ENCODE assay signal across 10 mouse cellular contexts in the genomic region with DNA sequence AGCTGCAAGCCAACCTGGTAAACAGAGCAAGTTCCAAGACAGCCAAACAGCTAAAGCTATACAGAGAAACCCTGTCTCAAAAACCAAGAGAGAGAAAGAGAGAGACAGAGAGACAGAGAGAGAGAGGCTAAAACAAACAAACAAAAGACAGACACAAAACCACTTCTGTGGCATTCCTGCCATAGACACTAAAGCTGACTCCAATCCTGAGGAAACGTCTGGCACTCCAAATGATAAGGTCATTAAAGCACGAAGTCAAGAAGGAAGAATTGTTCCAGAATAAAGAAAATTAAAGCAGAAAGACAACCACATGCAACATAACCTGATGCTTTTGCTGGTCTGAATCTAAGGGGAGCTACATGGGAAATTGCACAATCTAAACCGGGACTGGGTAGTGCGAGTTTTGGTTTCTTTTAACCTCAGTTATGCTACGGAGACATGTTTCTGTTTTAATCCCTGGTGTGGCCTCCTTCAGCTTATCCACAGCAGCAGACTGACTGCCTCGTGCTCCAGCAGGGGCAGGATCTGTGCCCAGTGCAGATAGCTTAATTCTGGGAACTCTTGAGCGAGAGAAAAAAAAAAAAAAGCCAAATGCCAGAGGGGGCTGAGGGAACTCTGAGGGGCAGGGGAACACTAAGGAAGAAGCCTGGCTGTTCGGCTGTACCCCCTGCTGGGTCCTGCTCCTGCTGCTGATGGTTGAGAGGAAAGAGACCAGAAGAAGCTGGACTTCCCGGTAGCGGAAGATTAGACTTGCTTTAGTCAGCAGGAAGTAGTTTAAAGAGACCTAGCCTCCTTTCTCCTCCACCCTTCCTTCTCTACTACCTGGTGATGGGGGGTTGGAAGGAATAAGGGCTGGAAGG. TPM values are rescaled to one million over a fixed set of nuclear protein-coding genes. Genes with fewer than 3 reads are reported as not detected.
A peak's percentile ranks its signal among the peaks of the same experiment; 100 is the strongest.
DNase-seq lines count a peak whose midpoint lies in the region; ATAC-seq and TF ChIP-seq lines count a peak whose summit lies in the region.
"Had no signal": no experiment of that assay in that cellular context is flagged by ENCODE, and none has a peak within 500 bp of the region (broad histone marks: within the 10 kb centered on the region; RNA-seq: fewer than 3 reads in every experiment).

No protein-coding gene starts in this region.

- no peaks in the 10 kb centered on the region for H3K9me3 ChIP-seq in intestine, postnatal 0 days (ENCODE audit: control insufficient read depth)
- H3K9me3 ChIP-seq in intestine, embryonic 16.5 days (ENCODE audit: control insufficient read depth, low read length): no peaks in the 10 kb centered on the region
- H3K9me3 ChIP-seq in liver, embryonic 13.5 days (replicated peaks): no peaks in the 10 kb centered on the region
- H3K9me3 ChIP-seq in hindbrain, embryonic 12.5 days (replicated peaks): no peaks in the 10 kb centered on the region

- 63% methylated on average over 10 of the region's 10 CpGs for WGBS in intestine, postnatal 0 days
- 51% methylated on average over 10 of the region's 10 CpGs for WGBS in intestine, embryonic 16.5 days
- 4% methylated on average over 10 of the region's 10 CpGs for WGBS in liver, embryonic 13.5 days (ENCODE audit: insufficient replicate concordance)
- WGBS in hindbrain, embryonic 12.5 days: 47% methylated on average over 10 of the region's 10 CpGs

- H3K4me3 ChIP-seq in intestine, postnatal 0 days (ENCODE audit: low read depth, low read length): no peak overlapping the region
- no peak overlapping the region for H3K4me3 ChIP-seq in intestine, embryonic 16.5 days (ENCODE audit: low read length)
- H3K4me3 ChIP-seq in liver, embryonic 13.5 days (replicated peaks): peak overlapping the region; percentile 47
- no peak overlapping the region for H3K4me3 ChIP-seq in hindbrain, embryonic 12.5 days

- H3K4me1 ChIP-seq in intestine, postnatal 0 days (replicated peaks; ENCODE audit: control insufficient read depth, insufficient read depth, low read length): no peaks in the 10 kb centered on the region
- H3K4me1 ChIP-seq in intestine, embryonic 16.5 days (ENCODE audit: control insufficient read depth, insufficient read depth, low read length): no peaks in the 10 kb centered on the region
- peaks cover 49% of the 10 kb centered on the region for H3K4me1 ChIP-seq in liver, embryonic 13.5 days (replicated peaks)
- 0 out of 2 replicates have a peak, but pooled peaks cover 3% of the 10 kb centered on the region for H3K4me1 ChIP-seq in hindbrain, embryonic 12.5 days

- peak overlapping the region; percentile 22; the same call in 1 of the 2 replicates for H3K27ac ChIP-seq in intestine, postnatal 0 days (ENCODE audit: low read depth, low read length)
- no peak overlapping the region for H3K27ac ChIP-seq in intestine, embryonic 16.5 days (ENCODE audit: low read length)
- H3K27ac ChIP-seq in liver, embryonic 13.5 days: peak overlapping the region; percentile 94
- no peak overlapping the region for H3K27ac ChIP-seq in hindbrain, embryonic 12.5 days

- ATAC-seq in intestine, postnatal 0 days: no peak
- ATAC-seq in intestine, embryonic 16.5 days: no peak
- ATAC-seq in granulocyte monocyte progenitor cell, adult 5-6 weeks (replicated peaks; ENCODE audit: poor library complexity, severe bottlenecking): peak; percentile 84
- peak; percentile 96 for ATAC-seq in liver, embryonic 13.5 days (ENCODE audit: low read depth)
- no peak for ATAC-seq in hindbrain, embryonic 12.5 days (ENCODE audit: low FRiP score)

- no peaks in the 10 kb centered on the region for H3K27me3 ChIP-seq in intestine, postnatal 0 days (replicated peaks; ENCODE audit: control insufficient read depth, insufficient read depth, low read length)
- H3K27me3 ChIP-seq in intestine, embryonic 16.5 days (replicated peaks; ENCODE audit: control insufficient read depth, insufficient read depth, low read length): no peaks in the 10 kb centered on the region
- no peaks in the 10 kb centered on the region for H3K27me3 ChIP-seq in liver, embryonic 13.5 days
- no peaks in the 10 kb centered on the region for H3K27me3 ChIP-seq in hindbrain, embryonic 12.5 days

- H3K9ac ChIP-seq in intestine, postnatal 0 days (ENCODE audit: low read depth, low read length): no peak overlapping the region
- no peak overlapping the region for H3K9ac ChIP-seq in intestine, embryonic 16.5 days (ENCODE audit: low read depth, low read length)
- peak overlapping the region; percentile 71 for H3K9ac ChIP-seq in liver, embryonic 13.5 days
- H3K9ac ChIP-seq in hindbrain, embryonic 12.5 days: no peak overlapping the region

- no peak for TF ChIP-seq CTCF in intestine, postnatal 0 days (IDR thresholded peaks at IDR 0.05; ENCODE audit: low read depth)

- H3K36me3 ChIP-seq in intestine, postnatal 0 days (ENCODE audit: control insufficient read depth, insufficient read depth): peaks cover 10% of the 10 kb centered on the region
- H3K36me3 ChIP-seq in intestine, embryonic 16.5 days (ENCODE audit: control insufficient read depth, insufficient read depth, low read length): no peaks in the 10 kb centered on the region
- H3K36me3 ChIP-seq in liver, embryonic 13.5 days: peaks cover 47% of the 10 kb centered on the region
- H3K36me3 ChIP-seq in hindbrain, embryonic 12.5 days: peaks cover 5% of the 10 kb centered on the region; the same call in 1 of the 2 replicates

- peak; percentile 66 for DNase-seq in MEL-GATA-1-ER (ENCODE audit: extremely low read depth, low read depth)
- peak; percentile 79 for DNase-seq in liver, embryonic 13.5 days
- no peak for DNase-seq in thymus, postnatal 10 days (ENCODE audit: low spot score in 2 of 2)
- no peak for DNase-seq in thymus, postnatal 4 days
- DNase-seq: kidney, postnatal 36 days; lung, adult 18-20 months had no signal

- H3K4me2 ChIP-seq in intestine, postnatal 0 days (replicated peaks; ENCODE audit: low read depth): no peak overlapping the region
- H3K4me2 ChIP-seq in intestine, embryonic 16.5 days (ENCODE audit: low read depth, low read length): no peak overlapping the region
- H3K4me2 ChIP-seq in liver, embryonic 13.5 days: peak overlapping the region; percentile 68
- no peak overlapping the region for H3K4me2 ChIP-seq in hindbrain, embryonic 12.5 days (replicated peaks)

RNA-seq across cellular contexts. Expression of a gene that starts 21.9 kb away (rescaled TPM):
- 5.4 and 6.2 TPM in 2 replicates for polyA plus RNA-seq in intestine, postnatal 0 days (2015; fragmentation: Nextera tagmentation; extraction: Ambion mirVana)
- 8.0 and 8.4 TPM in 2 replicates for polyA plus RNA-seq in intestine, embryonic 16.5 days (2015; fragmentation: Nextera tagmentation; extraction: Ambion mirVana)
- total RNA-seq in granulocyte monocyte progenitor cell, adult 5-6 weeks (2014; fragmentation: Nextera tagmentation): 19.2 and 27.1 TPM in 2 replicates
- 27.5 and 30.5 TPM in 2 replicates for total RNA-seq in granulocyte monocyte progenitor cell, adult 5-6 weeks (2017)
- polyA plus RNA-seq in liver, embryonic 13.5 days (2015; fragmentation: Nextera tagmentation; extraction: Ambion mirVana): 6.1 and 7.9 TPM in 2 replicates
- polyA plus RNA-seq in hindbrain, embryonic 12.5 days (2016; fragmentation: Nextera tagmentation; extraction: Ambion mirVana): 10.3 and 11.3 TPM in 2 replicates

RNA-seq across cellular contexts. Expression of a gene that starts 39.2 kb away (rescaled TPM):
- polyA plus RNA-seq in intestine, postnatal 0 days (2015; fragmentation: Nextera tagmentation; extraction: Ambion mirVana): 9.5 and 9.7 TPM in 2 replicates
- polyA plus RNA-seq in intestine, embryonic 16.5 days (2015; fragmentation: Nextera tagmentation; extraction: Ambion mirVana): 2.1 and 2.4 TPM in 2 replicates
- not detected in 2 replicates for total RNA-seq in granulocyte monocyte progenitor cell, adult 5-6 weeks (2014; fragmentation: Nextera tagmentation)
- not detected in 2 replicates for total RNA-seq in granulocyte monocyte progenitor cell, adult 5-6 weeks (2017)
- 0.24 and 0.44 TPM in 2 replicates for polyA plus RNA-seq in liver, embryonic 13.5 days (2015; fragmentation: Nextera tagmentation; extraction: Ambion mirVana)
- polyA plus RNA-seq in hindbrain, embryonic 12.5 days (2016; fragmentation: Nextera tagmentation; extraction: Ambion mirVana): 0.63 TPM in 1 of 2 replicates, not detected in the other

RNA-seq across cellular contexts. Expression of a gene that starts 39.7 kb away (rescaled TPM):
- 65.1 and 79.2 TPM in 2 replicates for polyA plus RNA-seq in intestine, postnatal 0 days (2015; fragmentation: Nextera tagmentation; extraction: Ambion mirVana)
- 84.6 and 89.8 TPM in 2 replicates for polyA plus RNA-seq in intestine, embryonic 16.5 days (2015; fragmentation: Nextera tagmentation; extraction: Ambion mirVana)
- 16.9 and 18.2 TPM in 2 replicates for total RNA-seq in granulocyte monocyte progenitor cell, adult 5-6 weeks (2014; fragmentation: Nextera tagmentation)
- 10.3 and 10.9 TPM in 2 replicates for total RNA-seq in granulocyte monocyte progenitor cell, adult 5-6 weeks (2017)
- 23.8 TPM in 2 replicates for polyA plus RNA-seq in liver, embryonic 13.5 days (2015; fragmentation: Nextera tagmentation; extraction: Ambion mirVana)
- 35.4 and 35.9 TPM in 2 replicates for polyA plus RNA-seq in hindbrain, embryonic 12.5 days (2016; fragmentation: Nextera tagmentation; extraction: Ambion mirVana)

Comparison
In these comparisons a context has a peak if more than half of its experiments do, and no peak if none do; other contexts are left out.
1. H3K27ac ChIP-seq: peak in intestine, postnatal 0 days (single experiment) and liver, embryonic 13.5 days (single experiment); none in intestine, embryonic 16.5 days (single experiment) and hindbrain, embryonic 12.5 days (single experiment).
2. ATAC-seq: peak in granulocyte monocyte progenitor cell, adult 5-6 weeks (single experiment) and liver, embryonic 13.5 days (single experiment); none in intestine, postnatal 0 days (single experiment), intestine, embryonic 16.5 days (single experiment) and hindbrain, embryonic 12.5 days (single experiment).
3. DNase-seq: peak in MEL-GATA-1-ER (single experiment) and liver, embryonic 13.5 days (single experiment); none in thymus, postnatal 10 days (0 of 2) and thymus, postnatal 4 days (single experiment).